Mouse (Mus musculus): ENCODE measurements around the gene Plin3.

Plin3 gene

DNA sequence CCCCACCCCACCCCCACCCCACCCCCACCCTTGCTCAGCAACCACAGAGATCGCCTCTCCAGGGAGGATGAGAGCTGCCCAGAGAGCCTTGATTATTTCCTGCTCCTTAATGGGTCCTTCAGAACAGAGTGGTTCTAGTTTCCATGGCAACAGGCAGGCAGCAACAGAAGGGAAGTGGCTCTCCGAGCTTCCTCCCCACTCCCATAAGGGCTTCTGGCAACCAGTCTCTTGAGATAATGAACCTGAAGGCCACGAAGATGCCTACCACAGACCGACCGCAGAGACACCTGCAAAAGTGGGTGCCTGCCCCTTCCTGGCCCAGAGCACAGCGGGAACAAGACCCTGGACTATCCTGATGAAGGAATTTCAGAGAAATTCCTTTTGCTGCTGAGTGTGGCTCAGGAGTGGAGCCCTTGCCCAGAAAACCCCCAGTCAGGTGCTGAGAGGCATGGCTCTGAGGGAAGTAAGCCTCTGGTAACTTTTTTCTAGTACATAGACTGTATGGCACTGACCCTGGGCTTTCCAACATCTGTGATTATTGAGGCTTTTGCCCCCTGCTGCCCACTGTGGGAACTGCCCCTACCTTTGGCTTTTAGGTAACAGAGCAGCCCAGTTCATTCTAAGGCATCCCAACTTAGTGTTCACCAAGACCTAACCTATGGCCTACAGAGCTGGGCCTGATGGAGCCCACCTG is 41.4 kb downstream of the Plin3 start:
- peak; percentile 94 for DNase-seq (ENCODE audit: low spot score)

DNA sequence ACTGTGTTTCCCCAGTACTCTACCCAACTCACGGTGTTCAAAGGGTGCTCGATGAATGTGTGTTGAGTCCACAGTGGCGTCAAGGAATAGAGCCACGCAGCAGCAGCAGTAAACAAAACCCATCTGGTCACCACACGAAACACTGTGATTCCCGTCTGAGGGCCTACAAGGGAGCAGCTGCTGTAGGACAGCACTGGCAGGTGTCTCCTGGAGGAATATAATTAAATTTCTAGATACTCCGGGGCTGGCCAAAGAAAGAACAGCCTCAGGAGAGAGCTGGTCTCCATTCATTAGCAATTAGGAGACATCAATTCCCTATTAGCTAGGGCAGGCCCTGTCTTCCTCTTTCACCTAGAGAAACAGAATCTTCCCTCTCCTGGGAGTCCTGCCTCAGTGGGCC is 47.1 kb downstream of the Plin3 start:
- peak; percentile 81 for DNase-seq (ENCODE audit: low spot score)

DNA sequence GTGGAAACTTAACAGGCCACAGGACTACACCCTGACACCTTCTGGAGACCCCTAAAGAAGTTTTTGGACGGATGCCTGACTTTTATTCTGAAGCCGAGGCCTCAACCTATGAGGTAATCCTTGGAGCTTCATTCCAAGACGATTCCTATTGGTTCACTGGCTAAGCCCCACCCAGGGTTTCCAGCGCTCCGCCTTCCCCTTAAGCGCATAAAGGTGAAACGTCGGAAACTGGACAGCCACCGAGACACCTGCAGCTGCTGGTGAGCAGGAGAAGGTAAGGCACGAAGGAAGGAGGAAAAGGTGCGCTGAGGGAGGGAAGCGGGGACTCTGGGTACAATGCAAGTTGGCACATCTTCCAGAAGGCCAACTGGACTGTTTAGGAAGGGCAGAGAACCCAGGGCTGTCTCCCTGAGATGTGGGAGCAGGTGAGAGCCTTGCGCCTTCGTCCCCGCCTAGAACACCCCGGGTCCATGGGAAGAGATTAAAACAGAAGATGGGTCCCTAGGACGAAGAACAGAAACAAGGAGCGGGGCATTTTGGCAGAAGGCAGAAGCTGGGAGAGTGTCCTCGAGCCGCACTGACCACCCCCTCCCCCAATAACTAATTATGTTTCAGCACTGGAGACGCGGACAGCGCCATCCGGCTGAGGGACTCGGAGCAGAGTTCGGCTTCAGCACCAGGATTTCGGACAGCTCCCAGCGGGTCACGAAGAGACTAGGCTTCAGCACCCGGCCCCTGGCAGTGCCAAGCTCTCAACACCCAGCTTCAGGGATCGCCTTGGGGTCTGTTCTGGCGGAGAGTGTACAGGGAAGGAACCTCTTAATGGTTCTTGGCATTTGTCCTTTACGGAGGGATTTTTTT is 50.9 kb downstream of the Plin3 start:
- peak; percentile 95 for DNase-seq (ENCODE audit: low spot score)

DNA sequence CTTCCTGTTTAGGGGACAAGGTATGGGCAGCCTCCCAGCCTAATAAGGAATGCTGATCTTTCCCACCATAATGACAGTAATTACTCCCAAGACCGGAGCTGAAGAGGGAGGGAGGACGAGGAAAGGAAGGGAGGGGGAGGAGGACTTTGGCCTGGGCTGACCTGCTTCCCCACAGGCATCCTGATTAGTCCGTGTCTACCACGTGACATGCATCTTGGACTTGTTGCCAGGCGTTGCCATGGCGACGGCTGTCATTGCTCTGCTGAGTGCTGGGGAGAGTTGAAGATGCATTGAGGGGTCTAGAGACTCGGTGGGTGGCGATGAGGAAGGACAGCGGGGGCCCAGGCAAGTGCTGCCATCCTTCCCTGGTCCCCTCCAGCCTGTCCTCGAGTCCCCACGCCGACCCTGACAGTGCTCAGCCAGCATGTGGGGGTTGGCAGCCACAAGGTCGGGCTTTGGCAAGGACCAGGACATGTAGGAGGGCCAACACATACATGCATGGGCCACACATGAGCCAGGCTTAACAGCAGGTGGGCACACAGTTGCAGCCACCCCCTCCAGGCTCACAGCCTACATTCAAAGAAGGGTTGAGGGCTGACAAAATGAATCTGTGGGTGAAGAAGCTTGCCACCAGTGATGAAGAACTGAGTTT is 58.7 kb downstream of the Plin3 start:
- DNase-seq (ENCODE audit: low spot score): peak; percentile 92

DNA sequence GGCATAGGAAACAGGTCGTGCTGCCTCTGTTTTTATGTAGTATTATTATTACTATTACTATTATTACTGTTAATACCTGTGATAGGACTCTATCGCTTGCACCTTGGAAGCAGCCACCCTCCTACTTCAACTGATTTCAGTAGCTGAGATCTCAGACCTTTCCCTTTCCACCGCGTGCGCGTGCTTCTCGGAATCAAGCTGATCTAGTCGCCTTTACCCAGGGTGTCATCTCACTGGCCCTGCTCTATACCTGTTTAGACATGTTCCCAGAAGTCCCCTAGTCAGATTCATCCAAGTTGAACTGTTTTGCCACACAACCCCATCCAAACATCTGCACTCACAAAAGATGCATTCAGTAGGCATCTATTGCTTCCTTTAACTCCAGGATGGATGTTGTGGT is 59.3 kb downstream of the Plin3 start:
- no peak for DNase-seq (ENCODE audit: low spot score)

DNA sequence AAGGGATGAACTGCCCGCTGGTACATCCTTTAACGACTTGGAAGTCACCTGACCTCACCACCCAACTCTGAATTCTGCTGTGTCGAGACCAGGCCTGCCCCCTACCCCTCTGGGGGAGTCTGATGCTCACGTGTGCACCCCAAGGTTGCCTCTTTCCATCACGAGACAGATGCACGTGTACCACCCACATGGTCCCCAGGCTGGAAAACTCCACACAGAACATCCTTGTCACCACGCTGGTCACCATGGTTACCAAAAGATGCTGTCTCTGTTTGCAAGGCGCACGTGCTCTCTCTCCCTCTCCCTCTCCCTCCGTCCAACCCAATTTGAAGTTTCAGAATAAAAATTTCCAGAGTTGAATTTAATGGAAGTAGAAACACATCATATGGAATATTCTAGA is 62.7 kb downstream of the Plin3 start:
- DNase-seq (ENCODE audit: low spot score): no peak

Measured in MN1 (cell line).